Mouse (Mus musculus) bone marrow macrophage, adult 2 months (primary cell): ENCODE results near the gene Aagab. TPM values are rescaled to one million over a fixed set of nuclear protein-coding genes. Genes with fewer than 3 reads are reported as not detected.

Experiments used
- H3K27ac ChIP-seq: 2 replicates; pipeline ENCODE4 v1.5.1; 2012; ENCODE audit warnings: low read depth, low read length; ENCODE audit not compliant: insufficient read depth
- H3K4me1 ChIP-seq: 2 replicates; pipeline ENCODE4 v1.6.1; 2012; ENCODE audit warnings: low read length; ENCODE audit not compliant: control insufficient read depth, insufficient read depth
- H3K4me3 ChIP-seq: 2 replicates; pipeline ENCODE4 v1.5.1; 2012; ENCODE audit warnings: mild to moderate bottlenecking, low read length, moderate library complexity; ENCODE audit not compliant: insufficient read depth
- CTCF ChIP-seq: IDR thresholded peaks from 2 replicates; pipeline ENCODE4 v1.5.1; 2012; ENCODE audit warnings: low read depth, mild to moderate bottlenecking, low read length, moderate library complexity
- POLR2A ChIP-seq: IDR thresholded peaks from 2 replicates; pipeline ENCODE4 v1.6.1; 2012; ENCODE audit warnings: mild to moderate bottlenecking, low read depth, low read length, borderline replicate concordance
- polyA plus RNA-seq: library from polyadenylated mRNA; stranded (reverse); fragments of >200 nt; gene quantifications from 2 replicates; pipeline ENCODE4 v1.2.4, GENCODE M21; 2012; ENCODE audit not compliant: missing spikeins, insufficient read depth, insufficient read length

Aagab gene
- polyA plus RNA-seq, 1 experiment = 46.2 TPM

DNA sequence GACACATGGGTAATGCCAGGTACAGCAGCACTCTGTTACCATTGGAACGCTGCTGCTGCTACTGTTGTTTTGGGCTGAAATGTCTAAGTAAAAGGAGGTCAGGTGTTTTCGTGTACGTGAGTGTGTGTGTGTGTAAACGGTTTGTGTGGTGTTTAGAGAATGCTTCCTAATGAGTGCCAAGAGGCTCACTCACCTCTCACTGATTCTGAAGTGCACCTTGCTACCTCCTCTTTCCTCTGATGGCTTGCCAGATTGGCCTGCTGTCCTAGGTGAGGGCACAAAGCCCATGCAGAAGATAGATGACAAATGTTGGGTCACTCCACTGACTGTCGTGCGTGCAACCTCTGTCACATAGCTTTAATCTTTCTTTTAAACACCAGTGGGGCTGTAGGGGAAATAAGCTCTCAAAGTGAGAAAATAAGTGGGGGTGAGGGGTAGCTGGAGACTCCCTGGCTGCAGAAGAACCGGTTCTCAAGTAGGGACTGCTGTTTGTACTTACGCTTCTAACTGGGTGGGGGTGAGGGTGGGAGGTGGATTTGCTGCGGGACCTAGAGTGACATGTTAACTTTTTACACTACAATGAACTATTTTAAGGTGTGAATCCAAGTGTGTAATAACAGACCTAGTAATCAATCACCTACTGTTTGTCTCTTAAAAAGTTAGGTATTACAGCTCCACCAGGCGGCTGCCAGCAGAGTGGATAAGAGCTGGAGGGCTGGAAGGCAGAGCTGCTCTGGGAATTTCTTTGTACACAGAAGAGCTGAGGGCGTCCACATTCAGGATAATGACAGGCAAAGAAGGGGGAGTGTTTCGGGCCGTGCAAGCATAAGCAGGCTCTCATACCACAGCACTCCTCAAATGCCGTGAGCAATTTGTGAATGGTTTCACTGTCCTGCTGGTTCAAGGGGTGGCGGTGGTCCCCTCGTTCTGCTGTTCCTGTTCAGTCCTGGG, 10.4 kb downstream of the Aagab start:
- H3K27ac ChIP-seq = peak overlapping the region; percentile 93
- no peak for TF ChIP-seq POLR2A
- TF ChIP-seq CTCF = no peak
- H3K4me1 ChIP-seq = peaks cover 58% of the 10 kb centered on the region
- H3K4me3 ChIP-seq = peak overlapping the region; percentile 24

DNA sequence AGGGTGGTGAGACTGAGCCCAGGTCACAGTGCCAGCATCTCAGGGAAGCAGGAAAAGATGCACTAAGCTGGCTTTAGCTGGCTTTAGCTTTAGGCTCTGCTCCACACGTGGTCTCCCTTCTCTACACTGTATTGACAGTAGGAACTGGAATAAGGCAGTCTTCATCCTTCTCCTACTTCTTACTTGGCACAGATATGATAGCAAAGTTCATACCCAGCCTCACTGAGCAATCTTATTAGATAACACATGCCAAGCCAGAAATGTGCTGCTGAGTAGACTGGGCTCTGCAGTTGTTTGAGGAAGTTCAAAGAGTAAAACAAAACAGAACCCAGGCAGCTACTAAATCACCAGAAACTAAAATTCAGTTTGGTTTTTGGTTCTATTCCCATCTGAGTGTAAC, 11.1 kb downstream of the Aagab start:
- peak overlapping the region; percentile 93 for H3K27ac ChIP-seq
- TF ChIP-seq POLR2A = no peak
- TF ChIP-seq CTCF = no peak
- 0 out of 2 replicates have a peak overlapping the region, but pooled peaks have one; percentile 0 for H3K4me3 ChIP-seq
- H3K4me1 ChIP-seq = peaks cover 55% of the 10 kb centered on the region

GRCm38 (mm10) chr9:63614018-63614985, 11.8 kb downstream of the Aagab start:
- H3K4me1 ChIP-seq = peaks cover 51% of the 10 kb centered on the region
- H3K27ac ChIP-seq = peak overlapping the region; percentile 93
- no peak for TF ChIP-seq CTCF
- TF ChIP-seq POLR2A = no peak
- peak overlapping the region; percentile 41 for H3K4me3 ChIP-seq

DNA sequence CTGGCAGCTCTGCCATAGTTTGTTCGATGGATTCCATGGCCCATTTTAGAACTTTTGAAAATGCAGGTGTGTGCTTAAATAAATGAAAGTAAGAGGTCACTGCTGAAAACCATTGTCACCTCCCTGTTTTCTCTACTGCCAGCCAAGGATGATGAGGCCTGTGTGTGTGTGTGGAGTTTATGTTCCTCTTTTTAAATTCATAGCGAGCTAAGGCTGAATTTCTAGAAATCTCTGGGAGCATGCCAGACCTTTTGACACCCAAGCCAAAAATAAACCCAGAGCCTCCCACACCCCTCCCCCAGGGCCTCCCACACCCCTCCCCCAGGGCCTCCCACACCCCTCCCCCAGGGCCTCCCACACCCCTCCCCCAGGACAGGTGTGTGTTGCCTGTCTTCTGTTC, 15.5 kb downstream of the Aagab start:
- Histone ChIP-seq H3K27ac (no peak overlapping the region), H3K4me3 (no peak overlapping the region), H3K4me1 (peaks cover 25% of the 10 kb centered on the region)
- TF ChIP-seq CTCF = no peak
- no peak for TF ChIP-seq POLR2A

GRCm38 (mm10) chr9:63623895-63624569, 21.6 kb downstream of the Aagab start:
- Histone ChIP-seq H3K4me3 (no peak overlapping the region), H3K27ac (no peak overlapping the region), H3K4me1 (no peaks in the 10 kb centered on the region)
- no peak for TF ChIP-seq CTCF
- no peak for TF ChIP-seq POLR2A

- H3K4me1 ChIP-seq = no peaks in the 10 kb centered on the region
- no peak overlapping the region for H3K27ac ChIP-seq
- H3K4me3 ChIP-seq = no peak overlapping the region
- no peak for TF ChIP-seq POLR2A
Observed at GRCm38 (mm10) chr9:63625090-63625756, 22.8 kb downstream of the Aagab start.

DNA sequence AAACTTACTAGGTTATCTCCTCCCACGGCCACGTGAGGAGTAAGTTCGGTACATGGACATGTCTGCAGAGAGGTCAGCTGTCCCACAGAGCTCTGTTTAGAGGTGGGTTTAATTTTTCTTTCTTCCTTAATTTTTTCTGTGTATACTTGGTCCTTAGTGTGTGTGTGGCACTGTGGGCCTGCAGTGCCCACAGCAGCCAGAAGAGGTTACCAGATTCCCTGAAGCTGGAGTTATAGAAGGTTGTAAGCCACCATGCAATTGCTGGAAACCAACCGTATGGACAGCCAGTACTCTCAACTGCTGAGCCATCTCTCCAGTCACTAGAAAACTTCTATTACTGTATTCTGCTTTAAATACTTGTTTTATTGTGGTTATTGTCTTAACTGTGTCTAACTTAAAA, 29.6 kb downstream of the Aagab start:
- TF ChIP-seq CTCF (no peak), POLR2A (no peak)
- no peak overlapping the region for H3K27ac ChIP-seq
- no peak overlapping the region for H3K4me3 ChIP-seq
- no peaks in the 10 kb centered on the region for H3K4me1 ChIP-seq

- H3K4me1 ChIP-seq = no peaks in the 10 kb centered on the region
- no peak overlapping the region for H3K4me3 ChIP-seq
- TF ChIP-seq POLR2A (no peak), CTCF (no peak)
- H3K27ac ChIP-seq = no peak overlapping the region
Observed at GRCm38 (mm10) chr9:63632924-63633323, 30.5 kb downstream of the Aagab start.

DNA sequence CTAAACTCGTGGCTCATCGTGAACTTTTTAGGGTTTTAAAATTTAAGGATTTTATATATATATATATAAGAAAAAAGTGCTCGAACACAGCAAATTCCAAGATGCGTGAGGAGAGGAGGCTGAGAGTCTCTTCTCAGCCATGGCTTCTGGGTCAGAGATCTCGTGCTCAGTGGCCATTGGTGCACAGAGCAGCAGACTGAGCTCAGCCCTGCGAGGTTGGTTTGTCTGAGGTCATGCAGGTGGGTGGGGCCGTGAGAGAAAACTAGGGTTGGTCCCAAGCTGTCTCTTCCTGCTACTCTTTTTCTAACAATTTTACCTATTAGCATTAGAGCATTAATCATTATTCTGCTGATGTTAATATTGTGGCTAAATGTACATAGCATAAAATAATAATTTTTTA, 30.9 kb downstream of the Aagab start:
- Histone ChIP-seq H3K27ac (no peak overlapping the region), H3K4me1 (no peaks in the 10 kb centered on the region)

More for the DNA sequence above, 30.9 kb downstream of the Aagab start:
- no peak overlapping the region for H3K4me3 ChIP-seq
- TF ChIP-seq POLR2A (no peak), CTCF (no peak)
